In genomic region chr10:27761402-27761801, GRCm38 (mm10) we compare ENCODE assay signal across 9 mouse cellular contexts.
A peak's percentile ranks its signal among the peaks of the same experiment; 100 is the strongest.
DNase-seq lines count a peak whose midpoint lies in the region; ATAC-seq and TF ChIP-seq lines count a peak whose summit lies in the region.
"Had no signal": no experiment of that assay in that cellular context is flagged by ENCODE, and none has a peak within 500 bp of the region (broad histone marks: within the 10 kb centered on the region; RNA-seq: fewer than 3 reads in every experiment).

No protein-coding gene starts in this region.

- no peak overlapping the region for H3K4me3 ChIP-seq in heart, adult 2 months
- H3K4me3 ChIP-seq in neural tube, embryonic 11.5 days (ENCODE audit: low read depth, low read length) = no peak overlapping the region
- no peak overlapping the region for H3K4me3 ChIP-seq in neural tube, embryonic 15.5 days (replicated peaks)
- H3K4me3 ChIP-seq: myocyte had no signal

- ATAC-seq in neural tube, embryonic 11.5 days (ENCODE audit: insufficient read depth, low FRiP score, low TSS enrichment) = no peak
- no peak for ATAC-seq in neural tube, embryonic 15.5 days (ENCODE audit: low FRiP score)
- ATAC-seq in megakaryocyte-erythroid progenitor cell, adult 5-6 weeks (replicated peaks; ENCODE audit: low FRiP score, low TSS enrichment, poor library complexity, severe bottlenecking) = no peak

- no peaks in the 10 kb centered on the region for H3K79me2 ChIP-seq in heart, adult 2 months (replicated peaks; ENCODE audit: control insufficient read depth, insufficient read depth, low read length)

- no peak overlapping the region for H3K9ac ChIP-seq in heart, adult 2 months (ENCODE audit: low read depth, low read length)
- no peak overlapping the region for H3K9ac ChIP-seq in neural tube, embryonic 11.5 days (ENCODE audit: low read length)
- no peak overlapping the region for H3K9ac ChIP-seq in neural tube, embryonic 15.5 days (replicated peaks)

- TF ChIP-seq EP300 in heart, adult 2 months (IDR thresholded peaks at IDR 0.05; ENCODE audit: insufficient read depth, low read depth, low read length) = no peak

- TF ChIP-seq CTCF in heart, adult 2 months (IDR thresholded peaks at IDR 0.05) = peak; percentile 75

- WGBS in heart, adult 2 months = 2% methylated on average over 3 of the region's 3 CpGs
- 7% methylated on average over 3 of the region's 3 CpGs for WGBS in neural tube, embryonic 11.5 days
- 2% methylated on average over 3 of the region's 3 CpGs for WGBS in neural tube, embryonic 15.5 days

- H3K9me3 ChIP-seq in neural tube, embryonic 11.5 days (ENCODE audit: control insufficient read depth, low read length) = no peaks in the 10 kb centered on the region
- no peaks in the 10 kb centered on the region for H3K9me3 ChIP-seq in neural tube, embryonic 15.5 days (replicated peaks)

- H3K4me1 ChIP-seq in heart, adult 2 months (ENCODE audit: control insufficient read depth, insufficient read depth, low read length) = no peaks in the 10 kb centered on the region
- no peaks in the 10 kb centered on the region for H3K4me1 ChIP-seq in neural tube, embryonic 11.5 days (ENCODE audit: control insufficient read depth, insufficient read depth, low read length)
- H3K4me1 ChIP-seq in neural tube, embryonic 15.5 days = no peaks in the 10 kb centered on the region

- H3K4me2 ChIP-seq in neural tube, embryonic 11.5 days (ENCODE audit: low read depth) = no peak overlapping the region
- no peak overlapping the region for H3K4me2 ChIP-seq in neural tube, embryonic 15.5 days

- intact Hi-C loops in heart, adult 2 months (cut with DNase I) = loop anchor here (5.0 kb wide), 1 partner anchor 629 kb away; no protein-coding TSS in a partner anchor
- intact Hi-C loops in heart, postnatal 25 days (cut with DNase I) = loop anchor here (5.0 to 10.0 kb wide), 2 partner anchors 629 to 1083 kb away; no protein-coding TSS in a partner anchor

- no peaks in the 10 kb centered on the region for H3K27me3 ChIP-seq in heart, adult 2 months (ENCODE audit: control insufficient read depth, insufficient read depth, low read length)
- H3K27me3 ChIP-seq in neural tube, embryonic 11.5 days (ENCODE audit: control insufficient read depth, insufficient read depth, low read length) = no peaks in the 10 kb centered on the region
- no peaks in the 10 kb centered on the region for H3K27me3 ChIP-seq in neural tube, embryonic 15.5 days (replicated peaks)

- no peak for DNase-seq in heart, adult 2 months
- no peak for DNase-seq in heart, postnatal 25 days (ENCODE audit: low spot score)
- peak; percentile 18 for DNase-seq in neural tube, embryonic 11.5 days (ENCODE audit: low spot score)
- DNase-seq in embryo, embryonic 10 days (ENCODE audit: low spot score) = peak; percentile 66
- peak; percentile 13 for DNase-seq in retina, adult 2 months (ENCODE audit: low read depth, low spot score)
- no peak for DNase-seq in urinary bladder, postnatal 10 days (ENCODE audit: low spot score)

- no peaks in the 10 kb centered on the region for H3K36me3 ChIP-seq in heart, adult 2 months (ENCODE audit: control insufficient read depth, insufficient read depth, low read length)
- H3K36me3 ChIP-seq in neural tube, embryonic 11.5 days (ENCODE audit: control insufficient read depth, insufficient read depth, low read length) = no peaks in the 10 kb centered on the region
- H3K36me3 ChIP-seq in neural tube, embryonic 15.5 days = no peaks in the 10 kb centered on the region

- no peak overlapping the region for H3K27ac ChIP-seq in heart, adult 2 months
- no peak overlapping the region for H3K27ac ChIP-seq in neural tube, embryonic 11.5 days (ENCODE audit: low read depth, low read length)
- no peak overlapping the region for H3K27ac ChIP-seq in neural tube, embryonic 15.5 days (replicated peaks)

- TF ChIP-seq POLR2A in heart, adult 2 months (IDR thresholded peaks at IDR 0.05; ENCODE audit: insufficient read depth, low read depth, low read length) = no peak

Comparison
In these comparisons a context has a peak if more than half of its experiments do, and no peak if none do; other contexts are left out.
1. DNase-seq: peak in neural tube, embryonic 11.5 days (single experiment), embryo, embryonic 10 days (single experiment) and retina, adult 2 months (single experiment); none in heart, adult 2 months (0 of 2), heart, postnatal 25 days (single experiment) and urinary bladder, postnatal 10 days (single experiment).